Mouse (Mus musculus) kidney, adult 2 months (tissue): Measurements from ENCODE around the gene Gm20695. TPM values are rescaled to one million over a fixed set of nuclear protein-coding genes. Genes with fewer than 3 reads are reported as not detected.
A peak's percentile ranks its signal among the peaks of the same experiment; 100 is the strongest.

Experiments
- DNase-seq: peaks from one replicate; pipeline ENCODE4 v3.0.0; 2021
- H3K27ac ChIP-seq: fragments of 200-500 bp; 2 replicates; pipeline ENCODE4 v1.5.1; 2012; ENCODE audit warnings: low read depth, low read length, control low read depth, inconsistent platforms; ENCODE audit not compliant: insufficient read depth
- H3K27me3 ChIP-seq: fragments of 200-500 bp; replicated peaks from 2 replicates; pipeline ENCODE4 v1.6.1; 2012; ENCODE audit warnings: mild to moderate bottlenecking, moderate library complexity, low read length, inconsistent platforms; ENCODE audit not compliant: control insufficient read depth, insufficient read depth
- H3K36me3 ChIP-seq: fragments of 200-500 bp; 2 replicates; pipeline ENCODE4 v1.6.1; 2012; ENCODE audit warnings: mild to moderate bottlenecking, moderate library complexity, low read length, inconsistent platforms; ENCODE audit not compliant: control insufficient read depth, insufficient read depth
- H3K4me1 ChIP-seq: fragments of 200-500 bp; 2 replicates; pipeline ENCODE4 v1.6.1; 2011; ENCODE audit warnings: low read length; ENCODE audit not compliant: control insufficient read depth, insufficient read depth
- H3K4me3 ChIP-seq: fragments of 200-500 bp; 2 replicates; pipeline ENCODE4 v1.5.1; 2011; ENCODE audit warnings: mild to moderate bottlenecking, low read depth, low read length, control low read depth; ENCODE audit not compliant: insufficient read depth
- CTCF ChIP-seq: fragments of 200-500 bp; conservative IDR thresholded peaks from 2 replicates; pipeline ENCODE4 v1.5.1; 2011; ENCODE audit warnings: low read depth, mild to moderate bottlenecking, control low read depth, low read length, moderate library complexity, mixed read lengths; ENCODE audit not compliant: insufficient read depth, insufficient read length
- POLR2A ChIP-seq: fragments of 200-500 bp; IDR thresholded peaks from one replicate; pipeline ENCODE4 v1.6.1; 2011; ENCODE audit warnings: low read depth, low read length, control low read depth
- WGBS: fragments of 180-500 bp; shearing (Covaris S2); methylation state at CpG from one replicate; pipeline ENCODE4 v1.1.7; 2018; 5-methylcytosine and 5-hydroxymethylcytosine counted together
- polyA plus RNA-seq: library from polyadenylated mRNA; depleted of rRNA; stranded (reverse); fragments of >200 nt; gene quantifications from 2 replicates; pipeline ENCODE4 v1.2.3, GENCODE M21; 2012

The Gm20695 gene
- polyA plus RNA-seq, 1 experiment = not detected

GRCm38 (mm10) chr16:3895173-3895792 lies 10.8 kb downstream of the Gm20695 start:
- H3K27ac ChIP-seq = peak overlapping the region; percentile 76
- H3K4me3 ChIP-seq = no peak overlapping the region
- H3K27me3 ChIP-seq = no peaks in the 10 kb centered on the region
- peaks cover 3% of the 10 kb centered on the region for H3K36me3 ChIP-seq
- 52% methylated on average over 9 of the region's 9 CpGs for WGBS
- H3K4me1 ChIP-seq = 0 out of 2 replicates have a peak, but pooled peaks cover 2% of the 10 kb centered on the region
- no peak for TF ChIP-seq POLR2A
- TF ChIP-seq CTCF = no peak
- DNase-seq = peak; percentile 63

- WGBS = 65% methylated on average over 6 of the region's 6 CpGs
- H3K27ac ChIP-seq = no peak overlapping the region
- no peaks in the 10 kb centered on the region for H3K27me3 ChIP-seq
- TF ChIP-seq POLR2A (no peak), CTCF (no peak)
- no peak for DNase-seq
- no peak overlapping the region for H3K4me3 ChIP-seq
- peaks cover 3% of the 10 kb centered on the region for H3K36me3 ChIP-seq
- H3K4me1 ChIP-seq = 0 out of 2 replicates have a peak, but pooled peaks cover 2% of the 10 kb centered on the region
Measured at GRCm38 (mm10) chr16:3896046-3896445, 11.6 kb downstream of the Gm20695 start.

- H3K4me1 ChIP-seq = 0 out of 2 replicates have a peak, but pooled peaks cover 2% of the 10 kb centered on the region
- DNase-seq = no peak
- no peak for TF ChIP-seq POLR2A
- no peak for TF ChIP-seq CTCF
- no peaks in the 10 kb centered on the region for H3K27me3 ChIP-seq
- WGBS = 63% methylated on average over 1 of the region's 1 CpGs
- peaks cover 3% of the 10 kb centered on the region for H3K36me3 ChIP-seq
- H3K4me3 ChIP-seq = no peak overlapping the region
- H3K27ac ChIP-seq = no peak overlapping the region
Measured at GRCm38 (mm10) chr16:3896553-3896952, 12.1 kb downstream of the Gm20695 start.

DNA sequence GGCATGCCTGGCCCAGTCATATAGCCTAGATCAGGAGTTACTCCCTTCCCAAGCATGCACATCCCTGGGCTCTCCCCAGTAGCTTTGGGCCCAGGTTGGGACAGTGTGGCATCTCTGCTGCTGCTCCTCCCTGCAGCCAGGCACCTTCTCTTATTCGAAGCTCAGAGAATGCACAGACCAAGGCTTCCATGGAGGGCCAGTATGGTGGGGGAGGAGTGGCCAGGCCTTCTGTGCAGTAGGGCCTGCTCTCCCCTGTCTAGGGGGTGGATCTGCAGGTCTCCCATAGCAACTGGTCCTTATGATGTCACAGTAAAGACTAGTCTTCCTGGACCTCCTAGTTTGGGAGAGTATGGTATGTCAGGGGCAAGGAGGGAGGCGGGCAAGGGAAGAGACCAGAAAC lies 23.0 kb downstream of the Gm20695 start:
- Histone ChIP-seq H3K4me1 (peaks cover 4% of the 10 kb centered on the region; the same call in 1 of the 2 replicates), H3K4me3 (no peak overlapping the region), H3K36me3 (peaks cover 1% of the 10 kb centered on the region; the same call in 1 of the 2 replicates), H3K27me3 (no peaks in the 10 kb centered on the region), H3K27ac (no peak overlapping the region)
- DNase-seq = no peak
- TF ChIP-seq POLR2A (no peak), CTCF (no peak)
- WGBS = 74% methylated on average over 2 of the region's 2 CpGs

- peak within 1 kb of the TSS; percentile 83 for H3K27ac ChIP-seq
- H3K36me3 ChIP-seq = peaks cover 1% of the 10 kb centered on the region; the same call in 1 of the 2 replicates
- H3K4me1 ChIP-seq = peaks cover 4% of the 10 kb centered on the region; the same call in 1 of the 2 replicates
- TF ChIP-seq POLR2A (peak; percentile 45), CTCF (peak; percentile 84)
- DNase-seq = peak; percentile 98
- peak within 1 kb of the TSS; percentile 74 for H3K4me3 ChIP-seq
- WGBS = under 1% methylated on average over 33 of the region's 33 CpGs
- no peaks in the 10 kb centered on the region for H3K27me3 ChIP-seq
Measured at GRCm38 (mm10) chr16:3908537-3909111, 24.2 kb downstream of the Gm20695 start, which contains the start of the genes 1700037C18Rik and Cluap1. Gene 1700037C18Rik, minus strand, starts transcription at chr16:3908689. Gene Cluap1, plus strand, starts transcription at chr16:3908801.

DNA sequence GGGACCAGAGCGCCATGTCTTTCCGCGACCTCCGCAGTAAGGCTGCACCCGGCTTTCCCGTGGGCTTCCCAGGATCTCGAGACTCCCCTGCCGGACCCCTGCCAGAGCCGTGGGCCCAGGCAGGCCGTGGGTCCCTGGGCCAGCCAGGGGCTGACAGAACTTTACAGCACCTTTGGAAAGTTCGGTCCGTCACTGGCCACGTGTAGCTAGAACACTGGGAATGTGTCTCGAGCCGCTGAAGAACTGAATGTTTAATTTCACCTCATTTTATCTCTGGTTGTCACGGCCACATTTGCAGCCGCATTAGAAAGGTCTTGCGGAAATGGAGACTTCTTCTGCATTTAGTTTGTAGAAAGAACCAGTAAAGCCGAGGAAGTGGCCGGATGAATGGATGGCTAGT lies 24.7 kb downstream of the Gm20695 start:
- WGBS = 2% methylated on average over 20 of the region's 20 CpGs

GRCm38 (mm10) chr16:3920756-3921155 lies 36.3 kb downstream of the Gm20695 start:
- no peak for DNase-seq
- WGBS = 94% methylated on average over 2 of the region's 2 CpGs

More for the DNA sequence above, 24.7 kb downstream of the Gm20695 start:
- H3K36me3 ChIP-seq = peaks cover 1% of the 10 kb centered on the region; the same call in 1 of the 2 replicates
- H3K4me3 ChIP-seq = peak overlapping the region; percentile 74
- DNase-seq = no peak
- H3K4me1 ChIP-seq = peaks cover 4% of the 10 kb centered on the region; the same call in 1 of the 2 replicates
- TF ChIP-seq CTCF = no peak
- no peak for TF ChIP-seq POLR2A
- H3K27me3 ChIP-seq = no peaks in the 10 kb centered on the region
- peak overlapping the region; percentile 45 for H3K27ac ChIP-seq

More at GRCm38 (mm10) chr16:3920756-3921155, 36.3 kb downstream of the Gm20695 start:
- Histone ChIP-seq H3K27me3 (no peaks in the 10 kb centered on the region), H3K36me3 (peaks cover 13% of the 10 kb centered on the region), H3K4me3 (no peak overlapping the region), H3K4me1 (no peaks in the 10 kb centered on the region), H3K27ac (no peak overlapping the region)
- TF ChIP-seq POLR2A (no peak), CTCF (no peak)
